Mouse (Mus musculus) mouse embryonic stem cell (cell line): ENCODE data around the gene Myo18a.

Source experiments
- in situ Hi-C, 2 experiments: fragments of 300-500 bp; cut with MboI; formaldehyde crosslinking; loops; 1 replicate in 1 of 2; 3 replicates in 1 of 2; pipeline ENCODE4 v1.14.3; 2019 to 2020; ENCODE audit warnings: low sequenced_read_pairs in 2 of 2, low pct_unique_long_range_greater_than_20kb in 1 of 2, mixed read lengths in 1 of 2; ENCODE audit not compliant: unreplicated experiment in 1 of 2

The Myo18a gene

DNA sequence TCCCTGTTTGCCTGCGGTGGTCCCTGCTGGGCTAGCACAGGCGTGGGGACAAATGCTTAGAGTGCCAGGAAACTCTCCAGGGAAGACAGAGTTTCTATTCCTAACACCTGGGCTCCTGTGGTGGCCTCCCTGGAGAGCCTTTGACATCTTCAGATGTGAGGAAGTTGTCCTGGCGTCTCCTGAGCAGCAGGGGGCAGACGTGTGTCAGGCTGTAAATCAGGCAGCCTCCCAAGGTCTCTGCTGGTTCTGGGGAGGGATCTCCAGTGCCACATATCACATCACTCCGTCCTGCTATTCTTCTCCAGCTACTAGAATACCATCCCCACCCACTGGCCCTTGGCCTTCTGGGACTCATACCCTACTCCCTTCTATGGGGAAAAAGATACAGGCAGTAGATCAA lies 62.8 kb downstream of the Myo18a start:
- in situ Hi-C loops = loop anchor here (5.0 kb wide), 1 partner anchor 126 kb away; no protein-coding TSS in a partner anchor

DNA sequence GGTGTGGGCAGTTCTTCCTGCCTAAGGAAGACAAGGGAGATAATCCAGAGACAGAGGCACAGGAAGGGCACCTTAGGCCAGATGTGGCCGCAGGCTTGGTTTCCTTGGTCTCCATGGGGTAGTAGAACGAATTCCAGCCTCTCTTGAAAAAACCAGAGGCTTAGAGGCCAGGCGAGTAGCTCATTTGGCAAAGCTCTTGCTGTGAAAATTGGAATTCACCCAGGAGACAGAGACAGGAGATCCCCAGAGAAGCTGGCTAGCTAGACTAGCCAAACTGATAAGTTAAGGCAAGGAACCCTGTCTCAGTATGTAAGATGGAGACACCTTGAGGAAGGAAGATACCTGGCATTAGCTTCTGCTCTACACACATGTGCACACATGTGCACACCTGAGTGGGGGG lies 63.3 kb downstream of the Myo18a start:
- in situ Hi-C loops = loop anchor here (5.0 kb wide), 1 partner anchor 126 kb away; no protein-coding TSS in a partner anchor

DNA sequence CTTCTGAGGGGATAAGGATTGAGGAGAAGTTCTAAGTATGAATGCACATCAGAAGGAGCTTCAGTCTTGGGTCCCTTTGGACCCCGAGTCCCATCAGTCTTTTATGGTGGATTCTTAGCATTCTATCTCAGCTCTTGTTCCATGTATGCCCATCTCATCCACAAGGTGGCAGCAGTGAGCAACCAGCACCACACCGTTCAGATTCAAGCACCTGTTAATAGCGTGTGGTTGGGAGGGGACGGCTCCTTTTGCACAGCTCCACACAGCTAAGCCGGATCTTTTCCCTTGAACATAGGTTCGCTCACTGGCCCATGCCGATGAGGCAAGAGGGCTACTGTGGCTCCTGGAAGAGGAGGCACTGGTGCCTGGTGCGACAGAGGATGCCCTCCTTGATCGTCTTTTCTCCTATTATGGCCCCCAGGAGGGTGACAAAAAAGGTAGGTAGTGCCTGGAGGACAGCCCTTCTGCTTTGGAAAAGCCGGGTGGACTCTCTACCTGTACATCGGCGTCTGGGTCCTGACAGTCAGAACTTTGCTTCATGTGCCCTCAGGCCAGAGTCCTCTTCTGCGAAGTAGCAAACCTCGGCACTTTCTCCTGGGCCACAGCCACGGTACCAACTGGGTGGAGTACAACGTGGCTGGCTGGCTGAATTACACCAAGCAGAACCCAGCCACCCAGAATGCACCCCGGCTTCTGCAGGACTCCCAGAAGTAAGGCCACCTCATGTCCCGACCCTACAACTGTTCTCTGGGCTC lies 64.4 kb downstream of the Myo18a start:
- in situ Hi-C loops = loop anchor here (5.0 kb wide), 1 partner anchor 125 kb away; no protein-coding TSS in a partner anchor

DNA sequence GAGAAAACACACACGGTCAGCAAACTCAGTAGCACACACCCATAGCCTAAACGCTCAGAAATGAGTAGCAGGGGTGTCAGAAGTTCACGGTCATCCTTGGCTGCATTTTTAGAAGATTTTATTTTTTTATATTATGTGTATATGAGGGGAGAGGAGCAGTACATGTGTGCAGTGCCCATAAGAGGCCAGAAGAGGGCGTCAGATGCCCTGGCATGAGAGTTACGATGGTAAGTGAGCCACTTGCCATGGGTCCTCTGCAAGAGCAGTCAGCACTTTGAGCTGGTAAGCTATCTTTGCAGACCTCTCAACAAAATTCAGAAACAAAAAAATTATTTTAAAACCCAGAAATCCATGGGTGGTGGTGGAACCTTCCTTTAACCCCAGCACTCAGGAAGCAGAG lies 65.1 kb downstream of the Myo18a start:
- in situ Hi-C loops = loop anchor here (5.0 kb wide), 1 partner anchor 124 kb away; no protein-coding TSS in a partner anchor

DNA sequence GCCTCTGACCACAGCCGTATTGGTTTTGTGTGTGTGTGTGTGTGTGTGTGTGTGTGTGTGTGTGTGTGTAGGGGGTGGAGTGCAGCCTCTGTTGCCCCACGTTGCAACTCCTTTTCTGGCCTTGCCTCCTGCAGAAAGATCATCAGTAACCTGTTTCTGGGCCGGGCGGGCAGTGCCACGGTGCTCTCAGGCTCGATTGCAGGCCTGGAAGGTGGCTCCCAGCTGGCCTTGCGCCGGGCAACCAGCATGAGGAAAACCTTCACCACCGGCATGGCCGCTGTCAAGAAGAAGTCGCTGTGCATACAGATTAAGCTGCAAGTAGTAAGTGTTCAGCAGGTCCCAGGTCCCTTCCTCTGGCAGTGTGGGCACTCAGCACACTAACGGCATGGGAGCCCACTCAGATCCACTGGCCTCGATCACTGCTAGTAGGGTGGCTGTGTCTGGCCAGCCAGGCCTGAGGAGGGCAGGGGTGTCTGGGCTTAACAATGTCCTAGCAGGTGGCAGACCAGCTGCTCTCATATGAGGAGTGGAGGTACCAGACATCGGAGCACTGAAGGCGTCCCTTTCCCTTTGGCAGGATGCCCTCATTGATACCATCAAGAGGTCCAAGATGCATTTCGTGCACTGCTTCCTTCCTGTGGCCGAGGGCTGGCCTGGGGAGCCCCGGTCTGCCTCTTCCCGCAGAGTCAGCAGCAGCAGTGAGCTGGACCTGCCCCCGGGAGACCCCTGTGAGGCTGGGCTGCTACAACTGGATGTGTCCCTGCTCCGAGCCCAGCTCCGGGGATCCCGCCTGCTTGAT lies 66.2 kb downstream of the Myo18a start:
- in situ Hi-C loops = loop anchor here (5.0 kb wide), 1 partner anchor 123 kb away; no protein-coding TSS in a partner anchor

DNA sequence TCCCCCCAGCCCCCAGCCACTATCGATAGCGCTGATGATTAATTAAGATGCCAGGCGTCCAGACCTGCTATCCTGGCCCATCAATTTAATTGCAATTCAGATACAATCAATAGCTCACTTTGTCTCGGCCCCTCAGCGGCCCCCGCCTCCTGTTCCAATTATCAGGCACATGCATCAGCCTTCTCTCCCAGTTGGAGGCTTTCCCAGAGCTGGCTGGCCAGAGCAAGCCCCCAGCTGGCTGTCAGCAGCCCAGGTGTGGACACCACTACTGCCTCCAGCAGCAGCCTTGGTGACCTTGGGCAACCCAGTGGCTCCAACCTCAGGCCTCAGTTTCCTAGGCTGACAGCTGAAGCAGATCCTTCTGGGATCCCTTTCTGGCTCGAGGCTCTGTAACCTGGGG lies 67.8 kb downstream of the Myo18a start:
- in situ Hi-C loops = no loop called here

DNA sequence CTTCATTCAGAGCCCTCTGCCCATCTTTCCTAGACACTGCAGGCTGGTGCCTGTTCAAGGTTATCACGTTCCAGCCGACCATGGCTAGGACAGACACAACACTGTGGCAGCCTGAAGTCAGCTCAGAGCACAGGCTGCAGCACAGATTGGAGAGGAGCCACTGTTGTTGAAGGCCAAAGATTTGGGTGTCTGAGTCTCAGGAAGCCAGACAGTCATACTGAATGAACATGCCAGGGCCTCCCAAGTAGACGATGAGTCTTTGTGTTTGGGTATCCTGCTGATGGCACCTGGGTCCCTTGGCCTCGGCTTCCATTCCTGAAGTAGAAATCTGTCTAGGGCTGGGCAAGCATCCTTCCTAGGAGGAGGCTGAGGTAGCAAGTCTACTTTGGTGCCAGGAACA lies 69.5 kb downstream of the Myo18a start:
- in situ Hi-C loops = no loop called here

DNA sequence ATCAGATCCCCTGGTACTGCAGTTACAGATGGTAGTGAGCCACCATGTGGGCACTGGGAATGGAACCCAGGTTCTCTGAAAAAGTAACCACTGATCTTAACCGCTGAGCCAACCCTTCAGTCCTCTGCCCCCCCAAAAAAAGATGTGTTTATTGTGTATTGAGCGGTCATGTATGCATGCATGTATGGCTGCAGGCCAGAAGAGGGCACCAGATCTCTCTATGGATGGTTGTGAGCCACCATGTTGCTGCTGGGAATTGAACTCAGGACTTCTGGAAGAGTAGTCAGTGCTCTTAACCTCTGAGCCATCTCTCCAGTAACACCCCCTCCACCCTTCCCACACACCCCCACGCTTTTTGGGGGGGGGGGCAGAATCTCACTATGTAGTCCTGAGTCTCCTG lies 72.1 kb downstream of the Myo18a start:
- in situ Hi-C loops = no loop called here

DNA sequence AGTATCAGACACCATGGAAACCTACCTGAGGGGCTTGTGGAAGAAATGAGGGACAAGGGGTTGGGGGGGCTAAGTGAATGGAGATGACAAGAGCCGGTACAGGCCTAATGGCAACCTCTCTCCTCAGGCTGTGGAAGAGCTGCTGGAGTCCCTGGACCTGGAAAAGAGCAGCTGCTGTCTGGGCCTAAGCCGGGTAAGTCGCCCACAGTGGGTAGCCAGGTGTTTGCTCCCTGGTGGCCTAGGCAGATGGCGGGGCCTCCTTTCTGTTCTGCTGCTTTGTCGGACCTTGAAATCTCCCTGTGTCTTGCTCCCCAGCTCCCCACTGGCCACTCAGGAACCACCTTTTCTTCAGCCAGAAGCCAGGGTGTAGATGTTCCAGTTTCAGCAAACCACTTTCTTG lies 73.2 kb downstream of the Myo18a start:
- in situ Hi-C loops = no loop called here

DNA sequence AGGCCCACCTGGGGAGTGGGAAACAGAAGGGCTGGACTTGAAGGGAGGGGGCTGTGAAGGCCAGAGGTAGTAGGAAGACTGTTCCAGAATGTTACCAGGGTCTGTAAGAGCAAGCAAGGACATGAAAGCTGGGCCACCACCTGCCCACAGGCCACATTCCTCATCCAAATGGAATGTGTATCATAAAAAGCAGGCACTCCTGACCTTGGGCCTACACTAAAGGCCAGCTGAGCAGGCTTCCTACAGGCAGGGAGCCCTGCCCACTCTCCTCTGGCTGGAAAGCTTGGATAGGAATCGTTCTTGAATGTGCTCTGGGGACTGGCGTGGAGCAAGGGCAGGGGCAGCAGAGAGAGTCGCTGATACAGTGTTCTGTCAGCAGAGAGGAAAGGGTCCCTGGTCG lies 73.7 kb downstream of the Myo18a start:
- in situ Hi-C loops = no loop called here

DNA sequence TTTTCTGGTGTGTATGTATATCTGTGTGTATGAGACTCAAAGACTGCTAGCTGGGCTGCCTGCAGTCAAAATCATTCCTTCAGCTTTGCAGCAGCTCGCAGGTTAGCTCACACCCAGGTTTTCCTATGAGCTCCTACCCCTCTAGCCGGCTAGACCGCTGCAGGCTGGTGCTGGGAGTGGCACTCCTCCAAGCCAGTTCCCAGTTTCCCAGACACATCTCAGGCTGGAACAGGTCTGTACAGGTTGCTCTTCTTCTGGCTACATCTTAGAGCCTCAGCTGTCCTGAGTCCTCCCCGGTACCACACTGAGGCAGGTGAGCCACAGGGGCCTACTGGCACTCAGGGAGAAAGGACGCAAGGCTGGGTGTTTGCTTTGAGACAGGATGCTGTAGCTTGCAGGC lies 74.8 kb downstream of the Myo18a start:
- in situ Hi-C loops = no loop called here

DNA sequence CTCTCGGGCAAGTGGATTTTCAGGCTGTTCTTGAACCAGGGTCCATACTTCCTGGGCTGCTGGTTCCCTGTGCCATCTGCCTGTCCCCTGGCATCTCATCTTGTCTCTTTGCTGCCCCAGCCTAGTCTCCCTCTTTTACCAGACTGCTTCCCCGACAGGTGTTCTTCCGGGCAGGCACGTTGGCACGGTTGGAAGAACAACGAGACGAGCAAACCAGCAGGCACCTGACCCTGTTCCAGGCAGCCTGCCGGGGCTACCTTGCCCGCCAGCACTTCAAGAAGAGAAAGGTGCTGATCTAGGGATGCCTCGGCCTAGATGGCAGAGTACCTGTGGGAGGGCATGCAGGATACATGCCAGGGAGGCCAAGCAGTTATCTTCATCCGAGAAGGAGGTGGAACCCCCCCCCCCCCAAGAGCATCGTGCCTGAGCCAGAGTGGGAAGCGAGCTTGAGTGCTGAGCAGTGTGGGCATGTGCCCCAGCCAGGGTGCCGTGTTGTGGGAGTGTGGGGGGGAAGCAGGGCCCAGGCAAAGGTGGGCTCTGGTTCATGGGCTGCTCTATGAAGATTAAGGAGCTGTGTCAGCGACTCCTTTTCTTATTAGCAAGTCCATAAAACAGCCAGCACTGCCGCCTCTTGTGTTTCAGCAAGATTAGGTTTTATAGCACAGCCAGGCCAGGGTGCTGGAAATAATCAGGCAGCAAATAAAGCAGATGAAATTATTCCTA lies 77.6 kb downstream of the Myo18a start:
- in situ Hi-C loops = no loop called here

DNA sequence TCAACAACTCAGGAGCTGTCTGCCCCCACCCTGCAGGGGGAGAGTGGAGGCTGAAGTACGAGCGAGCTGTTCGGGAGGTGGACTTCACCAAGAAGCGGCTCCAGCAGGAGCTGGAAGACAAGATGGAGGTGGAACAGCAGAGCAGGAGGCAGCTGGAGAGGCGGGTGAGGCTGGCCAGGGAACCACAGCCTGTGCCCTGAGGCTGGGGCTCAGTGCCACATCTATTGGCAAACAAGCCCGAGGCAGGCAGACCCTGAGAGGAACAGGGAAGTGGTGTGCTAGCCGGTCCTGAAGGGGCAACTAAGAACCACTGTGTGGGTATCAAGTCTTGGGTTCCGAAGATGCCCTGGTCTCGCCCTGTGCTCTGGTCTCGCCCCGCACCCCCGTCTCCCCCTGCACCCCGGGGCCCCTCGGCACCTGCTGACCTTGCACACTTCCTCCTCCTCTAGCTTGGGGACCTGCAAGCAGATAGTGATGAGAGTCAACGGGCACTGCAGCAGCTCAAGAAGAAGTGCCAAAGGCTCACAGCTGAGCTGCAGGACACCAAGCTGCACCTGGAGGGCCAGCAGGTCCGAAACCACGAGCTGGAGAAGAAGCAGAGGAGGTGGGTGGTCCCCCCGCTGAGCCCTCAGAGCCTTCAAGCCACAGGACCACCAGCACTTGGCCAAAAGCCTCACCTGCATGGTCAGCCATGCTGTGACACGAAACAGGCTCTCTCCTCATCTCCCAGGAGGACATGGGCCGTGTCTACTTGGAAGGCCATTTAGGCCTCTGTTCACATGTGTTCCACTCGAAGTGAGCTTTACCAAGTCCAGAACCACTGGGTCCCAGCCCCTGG lies 80.2 kb downstream of the Myo18a start:
- in situ Hi-C loops = no loop called here

DNA sequence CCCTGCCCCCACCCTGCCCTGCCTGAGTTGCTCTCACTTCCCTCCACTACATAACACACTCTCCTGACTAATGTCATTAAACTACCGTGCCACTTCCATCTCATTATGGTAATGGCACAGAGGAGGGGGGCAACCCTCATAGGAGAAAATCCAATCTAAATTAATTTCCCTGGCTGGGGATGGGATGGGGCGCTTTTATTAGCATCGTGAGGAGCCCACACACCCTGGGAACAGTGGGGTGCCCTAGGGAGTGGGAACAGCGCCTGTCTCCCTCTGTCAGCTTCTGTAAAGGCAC lies 80.8 kb downstream of the Myo18a start:
- in situ Hi-C loops = no loop called here

DNA sequence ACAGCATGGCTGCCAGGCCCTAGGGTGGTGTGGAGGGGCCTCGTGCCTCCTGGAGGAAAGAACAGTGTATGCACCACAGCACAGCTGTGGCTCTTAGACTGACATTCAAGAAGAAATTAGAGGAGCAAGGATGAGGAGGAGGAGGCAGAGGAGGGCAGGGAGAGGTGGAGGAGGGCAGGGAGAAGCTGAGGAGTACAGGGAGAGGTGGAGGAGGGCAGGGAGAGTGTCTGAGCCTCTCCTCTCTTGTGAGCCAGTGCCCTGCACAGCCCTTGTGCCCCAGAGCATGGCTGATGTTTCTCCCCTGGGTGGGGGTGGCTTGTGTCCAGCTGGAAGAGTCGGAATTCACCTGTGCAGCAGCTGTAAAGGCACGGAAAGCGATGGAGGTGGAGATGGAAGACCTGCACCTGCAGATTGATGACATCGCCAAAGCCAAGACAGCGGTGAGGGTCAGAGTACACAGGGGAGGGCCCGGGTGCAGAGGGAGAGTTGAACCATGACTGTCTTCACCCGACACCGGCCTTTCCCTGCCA lies 84.6 kb downstream of the Myo18a start:
- in situ Hi-C loops = no loop called here

DNA sequence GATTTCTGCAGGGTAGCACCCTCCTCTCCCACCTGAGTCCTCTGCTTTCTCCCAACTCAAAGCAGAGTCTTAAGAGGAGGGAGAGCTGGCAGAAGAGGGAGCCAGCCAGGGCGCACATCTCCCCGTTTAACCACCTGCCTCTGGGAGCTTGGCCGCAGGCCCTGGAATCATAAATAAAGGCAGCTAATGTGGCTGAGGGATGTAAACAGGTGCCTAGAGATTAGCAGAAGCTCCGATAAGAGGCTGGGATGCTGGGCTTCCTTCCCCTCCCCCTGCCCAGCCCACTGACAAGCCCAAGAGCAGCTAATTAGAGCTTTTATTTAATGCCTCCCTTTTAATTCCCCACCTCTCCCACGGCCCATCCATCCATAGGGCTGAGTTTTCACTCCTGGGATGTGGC lies 85.1 kb downstream of the Myo18a start:
- in situ Hi-C loops = no loop called here

DNA sequence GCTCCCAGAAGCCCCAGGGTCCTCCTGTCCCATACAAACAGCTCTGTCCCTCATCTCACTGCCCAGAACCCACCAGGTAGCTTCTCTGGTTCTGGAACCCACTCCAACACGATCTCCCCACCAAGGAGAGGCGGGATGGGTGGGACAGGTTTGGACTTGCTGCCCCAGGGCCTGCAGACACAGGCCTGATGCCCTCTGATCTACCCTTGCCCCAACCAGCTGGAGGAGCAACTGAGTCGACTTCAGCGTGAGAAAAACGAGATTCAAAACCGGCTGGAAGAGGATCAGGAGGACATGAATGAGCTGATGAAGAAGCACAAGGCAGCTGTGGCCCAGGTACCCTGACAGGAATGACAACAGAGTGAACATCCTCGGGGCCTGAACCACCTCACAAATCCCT lies 86.1 kb downstream of the Myo18a start:
- in situ Hi-C loops = no loop called here
